In genomic region chr2:152317054-152317453, GRCm38 (mm10) we compare ENCODE assay signal across 23 mouse cellular contexts. TPM values are rescaled to one million over a fixed set of nuclear protein-coding genes. Genes with fewer than 3 reads are reported as not detected.
A peak's percentile ranks its signal among the peaks of the same experiment; 100 is the strongest.
DNase-seq lines count a peak whose midpoint lies in the region; ATAC-seq and TF ChIP-seq lines count a peak whose summit lies in the region.
"Had no signal": no experiment of that assay in that cellular context is flagged by ENCODE, and none has a peak within 500 bp of the region (broad histone marks: within the 10 kb centered on the region; RNA-seq: fewer than 3 reads in every experiment).

No protein-coding gene starts in this region.

- H3K4me1 ChIP-seq in cerebellum, adult 2 months (ENCODE audit: control insufficient read depth, insufficient read depth, low read length): peaks cover 3% of the 10 kb centered on the region; the same call in 1 of the 2 replicates
- H3K4me1 ChIP-seq: hindbrain, embryonic 12.5 days; hindbrain, embryonic 15.5 days had no signal

- no peak for TF ChIP-seq CTCF in Patski (IDR thresholded peaks at IDR 0.05)
- no peak for TF ChIP-seq CTCF in cerebellum, adult 2 months (IDR thresholded peaks at IDR 0.05; ENCODE audit: borderline replicate concordance, insufficient read depth, low read depth, low read length)

- no peak overlapping the region for H3K27ac ChIP-seq in cerebellum, adult 2 months (ENCODE audit: insufficient read depth, low read length)
- H3K27ac ChIP-seq: gastrocnemius, adult 2 months; heart, adult 2 months; heart, embryonic 15.5 days; hindbrain, embryonic 12.5 days; hindbrain, embryonic 15.5 days had no signal

- 61% methylated on average over 6 of the region's 6 CpGs for WGBS in cerebellum, adult 2 months

- no peaks in the 10 kb centered on the region for H3K27me3 ChIP-seq in Patski
- no peaks in the 10 kb centered on the region for H3K27me3 ChIP-seq in cerebellum, adult 2 months (ENCODE audit: control insufficient read depth, insufficient read depth, low read length)
- H3K27me3 ChIP-seq: heart, embryonic 15.5 days; hindbrain, embryonic 12.5 days; hindbrain, embryonic 15.5 days had no signal

- no peak overlapping the region for H3K4me3 ChIP-seq in cerebellum, adult 2 months (replicated peaks; ENCODE audit: insufficient read depth, low read depth, low read length)
- H3K4me3 ChIP-seq: gastrocnemius, adult 2 months; heart, adult 2 months; heart, embryonic 15.5 days; hindbrain, embryonic 12.5 days; hindbrain, embryonic 15.5 days had no signal

- POLR2A ChIA-PET in Patski (lab: Charles Lee): interaction anchor here (1.3 kb wide), 1 partner anchor 15 kb away, joined by 3 read pairs; the partner anchor contains the start of gene Rbck1

- ATAC-seq in Patski: peak; percentile 51
- ATAC-seq: forebrain, embryonic 14.5 days; forebrain, postnatal 0 days had no signal

- peak; percentile 71 to 73 for DNase-seq in adrenal gland, adult (ENCODE audit: inconsistent age in 2 of 2, low spot score in 1 of 2)
- DNase-seq in adrenal gland, postnatal 25 days: no peak
- peak; percentile 59 to 61 for DNase-seq in adrenal gland, postnatal 36 days
- no peak for DNase-seq in adrenal gland, adult 18-20 months (ENCODE audit: low spot score in 2 of 2)
- peak; percentile 35 to 36 for DNase-seq in heart, adult 9 months (ENCODE audit: low spot score in 2 of 2)
- DNase-seq in heart, postnatal 36 days: no peak
- no peak for DNase-seq in Patski (ENCODE audit: low read depth, low spot score)
- DNase-seq in cerebellum, adult 2 months: no peak
- DNase-seq: cerebellum, adult 11-12 months; cerebellum, adult 9-10 months; cerebellum, postnatal 14 days; forebrain, postnatal 0 days; gastrocnemius, adult 2 months; gastrocnemius, postnatal 14 days; kidney, adult 18-20 months; kidney, adult 9 months had no signal

- CTCF ChIA-PET in Patski (lab: Charles Lee): no interaction called here

- no peak for TF ChIP-seq POLR2A in cerebellum, adult 2 months (IDR thresholded peaks at IDR 0.05; ENCODE audit: borderline replicate concordance, insufficient read depth, low read length)

- in situ Hi-C loops in Patski (cut with MboI; ENCODE audit: low pct_unique_long_range_greater_than_20kb): no loop called here

- intact Hi-C loops in heart, postnatal 36 days (cut with DNase I): no loop called here

RNA-seq across cellular contexts. Expression of gene Rbck1, which starts 15.4 kb away (rescaled TPM):
- 113 and 126 TPM in 2 replicates for total RNA-seq in adrenal gland, postnatal 25 days (2021)
- 10 to 100 TPM; 85.1 to 94.5 TPM for total RNA-seq in adrenal gland, postnatal 36 days (2021)
- total RNA-seq in adrenal gland, adult 18-20 months (2021): 100 to 1,000 TPM in 1 of 2 experiments, 10 to 100 TPM in 1; 97.4 to 112 TPM
- total RNA-seq in heart, postnatal 36 days (2021): 10 to 100 TPM; 44.2 to 51.4 TPM
- polyA plus RNA-seq in Patski (2021): 101 TPM
- 205 and 208 TPM in 2 replicates for polyA plus RNA-seq in cerebellum, adult 2 months (2012; rRNA removed)

RNA-seq across cellular contexts. Expression of gene Tbc1d20, which starts 23.4 kb away (rescaled TPM):
- 117 and 119 TPM in 2 replicates for total RNA-seq in adrenal gland, postnatal 25 days (2021)
- 100 to 1,000 TPM; 125 to 135 TPM for total RNA-seq in adrenal gland, postnatal 36 days (2021)
- total RNA-seq in adrenal gland, adult 18-20 months (2021): 100 to 1,000 TPM; 144 to 147 TPM
- total RNA-seq in heart, postnatal 36 days (2021): 10 to 100 TPM; 43.1 to 48.7 TPM
- polyA plus RNA-seq in Patski (2021): 71.4 TPM
- 38.7 and 40.9 TPM in 2 replicates for polyA plus RNA-seq in cerebellum, adult 2 months (2012; rRNA removed)

RNA-seq across cellular contexts. Expression of gene Trib3, which starts 26.8 kb away (rescaled TPM):
- total RNA-seq in adrenal gland, postnatal 25 days (2021): 10.6 and 19.7 TPM in 2 replicates
- total RNA-seq in adrenal gland, postnatal 36 days (2021): 10 to 100 TPM in 1 of 2 experiments, 1 to 10 TPM in 1; 4.6 to 19.9 TPM
- 10 to 100 TPM in 1 of 2 experiments, 1 to 10 TPM in 1; 4.9 to 12.4 TPM for total RNA-seq in adrenal gland, adult 18-20 months (2021)
- 1 to 10 TPM; 3.6 to 3.8 TPM for total RNA-seq in heart, postnatal 36 days (2021)
- polyA plus RNA-seq in Patski (2021): 19.6 TPM
- polyA plus RNA-seq in cerebellum, adult 2 months (2012; rRNA removed): 1.1 TPM in 2 replicates

RNA-seq across cellular contexts. Expression of gene Nrsn2, which starts 59.4 kb away (rescaled TPM):
- total RNA-seq in adrenal gland, postnatal 25 days (2021): 2.1 and 3.2 TPM in 2 replicates
- 1 to 10 TPM; 2.3 to 2.5 TPM for total RNA-seq in adrenal gland, postnatal 36 days (2021)
- total RNA-seq in adrenal gland, adult 18-20 months (2021): 1 to 10 TPM; 5.8 to 6.7 TPM
- total RNA-seq in heart, postnatal 36 days (2021): not detected
- polyA plus RNA-seq in Patski (2021): not detected
- 124 and 142 TPM in 2 replicates for polyA plus RNA-seq in cerebellum, adult 2 months (2012; rRNA removed)
- total RNA-seq: gastrocnemius, adult 2 months; gastrocnemius, postnatal 14 days; heart, adult 2 months; heart, postnatal 10 days; hematopoietic stem cell, adult 5-6 weeks had no signal

Comparison
In these comparisons a context has a peak if more than half of its experiments do, and no peak if none do; other contexts are left out.
1. DNase-seq: peak in adrenal gland, adult (2 of 2), adrenal gland, postnatal 36 days (2 of 2) and heart, adult 9 months (2 of 2); none in adrenal gland, postnatal 25 days (single experiment), adrenal gland, adult 18-20 months (0 of 2), heart, postnatal 36 days (0 of 2), Patski (single experiment) and cerebellum, adult 2 months (0 of 2).